Mouse (Mus musculus) brain, embryonic 18.5 days (tissue): ENCODE measurements at regions not wholly inside any gene's neighbourhood (a gene's known extent, or its start where the extent isn't known, plus 50 kb on each side); places are given as distances from the start of the nearest gene placed in this dataset.

Source experiments
- DNase-seq: peaks from one replicate; pipeline ENCODE4 v3.0.0-alpha.2; 2012; ENCODE audit warnings: low read depth, low spot score

DNA sequence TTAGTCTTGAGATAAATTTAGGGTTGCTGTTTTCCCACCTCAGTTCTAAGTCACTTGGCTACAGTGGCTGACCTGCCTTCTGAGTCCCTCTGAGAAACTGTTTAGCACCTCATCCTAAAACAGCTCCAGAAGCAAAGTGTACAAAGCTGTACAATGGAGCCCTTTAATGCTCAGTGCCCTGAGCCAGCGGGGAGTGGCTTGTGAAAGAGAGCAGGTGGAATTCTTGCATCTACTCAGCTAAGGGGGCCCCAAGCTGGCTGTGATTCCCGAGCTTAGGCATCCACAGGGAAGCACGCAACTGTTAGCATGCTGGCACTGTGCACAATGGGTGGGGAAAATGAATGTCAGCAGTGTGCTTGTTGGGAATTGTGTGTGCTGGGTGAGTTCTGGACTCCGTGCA, 63.2 kb upstream of the Kcnj15 start:
- no peak for DNase-seq

DNA sequence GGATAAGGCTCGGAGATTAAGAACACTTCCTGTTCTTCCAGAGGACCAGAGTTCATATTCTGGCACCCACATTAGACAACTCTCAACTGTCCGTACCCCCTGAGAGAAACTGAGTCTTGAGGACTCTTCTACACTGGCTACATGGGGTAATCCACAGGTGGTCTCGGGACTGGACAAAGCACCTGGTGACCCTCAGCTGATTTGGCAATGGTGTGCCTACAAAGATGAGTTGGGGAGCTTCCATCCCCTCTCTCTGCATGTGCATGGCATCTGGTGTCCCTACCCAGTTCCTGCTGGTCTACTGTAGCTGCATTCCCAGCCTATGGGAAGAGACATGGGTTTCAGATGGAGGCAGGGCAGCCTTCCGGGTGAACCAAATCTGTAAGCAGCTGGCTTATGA, 61.2 kb upstream of the Kcnj15 start:
- no peak for DNase-seq

DNA sequence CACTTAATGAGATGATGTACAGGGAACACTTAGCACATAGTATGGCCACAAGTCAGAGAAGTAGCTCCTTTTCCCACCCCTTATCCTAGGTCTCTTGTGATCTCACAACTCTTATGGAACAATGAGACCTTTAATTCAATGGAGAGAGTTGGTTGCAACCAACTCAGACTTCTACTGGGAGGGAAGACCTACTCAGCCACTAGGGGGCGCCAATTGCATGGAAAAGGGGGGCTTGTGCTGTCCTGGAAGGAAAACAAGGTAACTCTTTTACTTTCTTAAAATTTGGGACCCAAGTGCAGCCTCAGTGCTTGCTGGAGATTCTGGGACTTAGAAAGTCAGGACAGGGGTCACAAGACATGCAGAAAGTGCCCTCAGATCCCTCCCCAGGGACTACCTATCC, 60.7 kb upstream of the Kcnj15 start:
- peak; percentile 20 for DNase-seq

DNA sequence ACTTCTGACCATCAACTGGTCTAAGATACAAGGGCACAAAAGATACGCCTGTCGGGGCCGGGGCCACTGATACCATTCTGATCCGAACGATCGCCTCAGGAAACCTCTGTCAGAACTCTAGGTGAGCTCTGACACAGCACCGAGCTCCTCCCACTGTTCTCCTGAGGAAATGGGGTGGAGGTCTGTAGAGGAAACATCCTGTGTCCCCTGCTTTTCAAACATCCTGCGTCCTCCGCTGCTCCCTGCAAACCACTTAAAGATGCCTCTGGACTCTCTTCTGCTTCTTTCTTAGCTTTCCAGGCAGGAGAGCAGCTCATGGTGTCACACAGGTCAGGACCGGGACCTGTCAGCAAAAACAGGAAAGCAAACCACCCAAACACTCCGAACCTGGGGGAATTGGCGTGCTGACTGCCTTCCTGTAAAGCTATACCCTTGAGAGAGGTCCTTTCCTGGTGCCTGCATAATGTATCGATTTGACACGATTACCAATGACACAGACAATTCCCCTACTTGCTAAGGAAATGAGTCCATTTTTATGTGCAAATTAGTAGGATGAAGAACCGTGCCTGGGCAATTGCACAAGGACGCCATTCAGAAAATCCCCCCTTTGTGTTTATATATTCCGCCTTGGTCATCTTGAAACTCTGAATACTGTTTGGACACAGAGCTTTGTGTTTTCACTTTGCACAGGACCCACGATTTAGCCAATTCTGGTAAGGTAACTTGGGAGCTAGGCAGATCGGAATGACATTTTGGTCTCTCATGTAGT, 58.4 kb upstream of the Kcnj15 start:
- no peak for DNase-seq

DNA sequence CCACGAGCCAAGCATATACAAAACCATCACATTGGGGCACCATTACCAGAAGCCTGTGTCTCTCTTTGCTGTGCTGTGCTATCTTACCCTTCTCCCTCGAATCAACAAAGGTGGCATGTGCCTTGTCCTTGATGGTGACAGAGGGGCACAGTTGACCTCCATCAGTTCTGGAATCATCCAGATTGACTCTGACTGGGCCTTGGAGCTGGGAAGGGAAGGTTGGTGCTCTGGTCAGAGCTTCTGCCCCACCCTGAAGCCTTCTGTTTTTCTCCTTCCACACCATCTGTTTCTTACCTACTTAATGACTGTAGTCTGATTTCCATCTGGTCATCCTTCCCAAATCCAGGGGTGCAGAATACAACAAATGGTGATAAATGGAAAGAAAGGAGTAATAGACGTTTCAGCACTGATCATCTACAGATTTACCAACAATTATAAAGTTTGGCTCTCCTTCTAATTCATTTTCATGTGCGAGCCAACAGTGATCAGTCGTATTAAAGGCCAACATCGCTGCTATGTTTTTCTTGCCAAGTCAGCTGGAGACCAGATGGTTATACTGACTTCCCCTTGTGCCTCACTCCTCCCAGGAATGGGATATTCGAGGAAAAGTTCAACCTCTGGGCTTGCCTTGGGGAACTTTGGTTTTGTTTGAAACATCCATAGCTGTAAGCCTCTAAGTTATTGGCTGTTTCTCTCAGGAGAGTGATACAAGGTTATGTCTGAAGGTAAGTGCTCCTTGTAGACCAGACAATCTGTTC, 55.1 kb upstream of the Kcnj15 start:
- DNase-seq: no peak

DNA sequence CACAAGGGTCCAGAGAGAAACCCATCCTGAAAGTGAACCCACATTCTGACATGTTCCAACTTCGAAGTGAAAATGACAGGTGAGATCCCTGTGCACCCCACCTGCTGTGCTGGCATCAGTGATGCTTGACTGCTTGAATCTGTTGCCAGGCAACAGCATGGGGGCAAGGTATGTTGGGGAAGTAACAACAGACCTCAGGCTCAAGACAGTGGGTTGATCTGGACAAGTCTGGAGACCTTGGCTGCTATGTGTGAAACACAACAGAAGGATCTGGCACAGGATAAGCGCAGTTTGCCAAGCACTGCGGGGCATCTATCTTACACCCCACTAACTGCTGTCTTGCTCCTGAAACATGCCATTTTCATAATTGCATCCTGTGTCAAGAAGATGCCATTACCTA, 54.3 kb upstream of the Kcnj15 start:
- DNase-seq: no peak

DNA sequence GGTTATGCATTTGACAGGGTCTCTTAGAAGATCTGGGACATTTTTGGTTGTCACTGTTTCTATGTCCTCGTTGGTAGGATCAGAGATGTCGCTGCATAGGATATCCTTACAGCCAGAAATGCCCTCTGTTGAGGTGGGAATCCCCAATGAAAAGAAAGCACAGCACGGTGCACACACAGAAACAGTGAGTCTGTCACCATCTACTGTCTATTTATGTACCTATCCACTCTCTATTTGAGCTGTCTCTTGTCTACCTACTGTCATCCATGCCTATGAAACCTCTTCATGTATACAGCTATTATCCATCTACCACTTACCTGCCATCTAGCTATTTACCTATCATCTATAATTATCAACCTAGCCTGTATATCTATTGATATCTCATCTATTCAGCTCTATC, 53.6 kb upstream of the Kcnj15 start:
- DNase-seq: no peak

DNA sequence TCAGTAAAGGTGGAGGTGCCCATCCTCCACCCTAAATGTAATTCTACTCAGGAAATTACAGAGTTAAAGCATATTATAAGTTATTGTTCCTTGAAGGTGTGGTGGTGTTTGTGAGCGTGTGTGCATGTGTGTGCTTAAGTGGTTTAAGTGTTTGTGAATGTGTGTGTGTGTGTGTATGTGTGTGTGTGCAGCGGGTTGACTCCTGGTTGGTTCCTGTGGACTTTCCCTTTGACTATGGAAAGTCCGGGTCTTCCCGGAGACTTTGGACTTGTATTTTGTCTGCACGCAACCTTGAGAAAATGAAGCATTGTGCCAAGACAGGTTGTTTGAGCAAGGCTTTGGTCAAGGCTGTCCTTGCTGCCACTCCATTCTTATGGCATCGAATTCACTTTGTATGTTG, 52.9 kb upstream of the Kcnj15 start:
- no peak for DNase-seq

DNA sequence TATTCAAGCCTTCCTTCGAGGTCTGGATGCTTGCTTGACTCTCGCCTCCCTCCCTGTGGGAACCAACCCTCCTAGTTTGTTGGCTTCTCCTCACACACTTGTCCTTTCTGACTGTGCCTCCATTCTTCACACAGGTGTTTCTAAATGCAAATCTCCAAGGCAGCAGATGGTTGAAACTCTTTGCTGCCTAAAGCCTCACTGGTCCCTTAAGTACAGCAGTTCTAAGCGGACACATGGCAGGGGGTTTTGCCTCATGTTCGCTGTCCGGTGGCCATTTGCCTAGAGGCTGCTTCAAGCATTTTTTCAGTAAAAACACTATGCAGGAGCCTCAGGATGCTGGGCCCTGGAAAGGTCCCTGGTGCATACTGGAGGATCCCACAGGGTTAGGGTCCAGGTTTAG, 50.9 kb upstream of the Kcnj15 start:
- no peak for DNase-seq

DNA sequence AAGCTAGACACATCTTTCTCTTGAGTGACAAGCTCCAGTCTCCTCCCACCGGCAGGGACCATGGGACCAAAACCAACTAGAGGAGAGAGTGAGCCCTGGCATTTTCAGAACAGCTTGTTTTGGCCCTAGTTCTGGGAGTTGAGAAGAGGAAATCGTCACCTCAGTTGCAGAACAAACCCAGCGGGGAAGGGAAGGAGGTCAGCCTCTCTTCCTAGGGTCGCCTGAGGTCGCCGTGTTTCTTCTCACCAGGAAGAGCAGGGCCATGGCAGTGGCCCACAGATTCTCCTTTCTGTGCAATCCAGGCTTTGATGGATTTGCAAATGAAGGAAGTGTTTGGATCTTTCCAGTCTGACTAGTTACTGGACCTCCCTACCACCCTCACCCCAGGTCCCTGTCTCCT, 49.8 kb upstream of the Kcnj15 start:
- DNase-seq: no peak
